8 mouse cellular contexts compared by ENCODE assay signal in genomic region chr3:9200156-9200555, GRCm38 (mm10).
DNase-seq lines count a peak whose midpoint lies in the region; ATAC-seq and TF ChIP-seq lines count a peak whose summit lies in the region.

No protein-coding gene starts in this region.

- no peaks in the 10 kb centered on the region for H3K9me3 ChIP-seq in hindbrain, embryonic 15.5 days
- no peaks in the 10 kb centered on the region for H3K9me3 ChIP-seq in hindbrain, embryonic 10.5 days
- no peaks in the 10 kb centered on the region for H3K9me3 ChIP-seq in heart, embryonic 16.5 days (replicated peaks; ENCODE audit: control insufficient read depth, low read length)
- H3K9me3 ChIP-seq in lung, embryonic 14.5 days (ENCODE audit: low read depth, low read length) = no peaks in the 10 kb centered on the region
- H3K9me3 ChIP-seq in kidney, embryonic 14.5 days (ENCODE audit: control insufficient read depth, low read length) = no peaks in the 10 kb centered on the region

- no peak for DNase-seq in hindbrain, embryonic 10.5 days (ENCODE audit: low spot score)
- peak; percentile 28 for DNase-seq in adrenal gland, postnatal 25 days
- peak; percentile 93 for DNase-seq in lung, embryonic 14.5 days
- DNase-seq in MN1 (ENCODE audit: low spot score) = no peak
- DNase-seq in gastrocnemius, postnatal 36 days = no peak

- no peak overlapping the region for H3K4me3 ChIP-seq in hindbrain, embryonic 15.5 days
- no peak overlapping the region for H3K4me3 ChIP-seq in hindbrain, embryonic 10.5 days
- H3K4me3 ChIP-seq in heart, embryonic 16.5 days (ENCODE audit: low read length) = no peak overlapping the region
- H3K4me3 ChIP-seq in lung, embryonic 14.5 days (ENCODE audit: low read depth, low read length) = no peak overlapping the region
- H3K4me3 ChIP-seq in kidney, embryonic 14.5 days (ENCODE audit: low read length) = no peak overlapping the region

- intact Hi-C loops in gastrocnemius, postnatal 36 days (cut with DNase I) = no loop called here

- H3K27ac ChIP-seq in hindbrain, embryonic 15.5 days (replicated peaks) = no peak overlapping the region
- no peak overlapping the region for H3K27ac ChIP-seq in hindbrain, embryonic 10.5 days
- H3K27ac ChIP-seq in heart, embryonic 16.5 days (ENCODE audit: low read length) = no peak overlapping the region
- H3K27ac ChIP-seq in lung, embryonic 14.5 days (ENCODE audit: low read depth) = no peak overlapping the region
- no peak overlapping the region for H3K27ac ChIP-seq in kidney, embryonic 14.5 days (ENCODE audit: low read depth, low read length)

- peak; percentile 71; the same call in 1 of the 2 replicates for ATAC-seq in hindbrain, embryonic 15.5 days (ENCODE audit: low FRiP score, low read depth)
- ATAC-seq in heart, embryonic 16.5 days (replicated peaks; ENCODE audit: extremely low read depth, insufficient read depth, low FRiP score) = peak; percentile 72; the same call in 1 of the 2 replicates
- peak; percentile 98 for ATAC-seq in lung, embryonic 14.5 days (ENCODE audit: insufficient read depth)
- no peak for ATAC-seq in kidney, embryonic 14.5 days (ENCODE audit: low FRiP score, low TSS enrichment)

- H3K27me3 ChIP-seq in hindbrain, embryonic 15.5 days = no peaks in the 10 kb centered on the region
- no peaks in the 10 kb centered on the region for H3K27me3 ChIP-seq in hindbrain, embryonic 10.5 days (ENCODE audit: insufficient read depth, poor library complexity, severe bottlenecking)
- no peaks in the 10 kb centered on the region for H3K27me3 ChIP-seq in heart, embryonic 16.5 days (ENCODE audit: control insufficient read depth, insufficient read depth, low read length)
- no peaks in the 10 kb centered on the region for H3K27me3 ChIP-seq in lung, embryonic 14.5 days (ENCODE audit: insufficient read depth, low read length)
- no peaks in the 10 kb centered on the region for H3K27me3 ChIP-seq in kidney, embryonic 14.5 days (ENCODE audit: control insufficient read depth, insufficient read depth, low read length)

- no peaks in the 10 kb centered on the region for H3K36me3 ChIP-seq in hindbrain, embryonic 15.5 days
- no peaks in the 10 kb centered on the region for H3K36me3 ChIP-seq in hindbrain, embryonic 10.5 days
- H3K36me3 ChIP-seq in heart, embryonic 16.5 days (ENCODE audit: control insufficient read depth, insufficient read depth) = no peaks in the 10 kb centered on the region
- no peaks in the 10 kb centered on the region for H3K36me3 ChIP-seq in lung, embryonic 14.5 days (ENCODE audit: insufficient read depth)
- no peaks in the 10 kb centered on the region for H3K36me3 ChIP-seq in kidney, embryonic 14.5 days (ENCODE audit: control insufficient read depth, insufficient read depth, low read length)

- WGBS in hindbrain, embryonic 15.5 days = 57% methylated on average over 5 of the region's 5 CpGs
- 89% methylated on average over 5 of the region's 5 CpGs for WGBS in hindbrain, embryonic 10.5 days
- WGBS in heart, embryonic 16.5 days = 37% methylated on average over 5 of the region's 5 CpGs
- WGBS in lung, embryonic 14.5 days = 37% methylated on average over 5 of the region's 5 CpGs
- WGBS in kidney, embryonic 14.5 days = 82% methylated on average over 5 of the region's 5 CpGs

- H3K9ac ChIP-seq in hindbrain, embryonic 15.5 days = no peak overlapping the region
- no peak overlapping the region for H3K9ac ChIP-seq in heart, embryonic 16.5 days (ENCODE audit: low read length)
- no peak overlapping the region for H3K9ac ChIP-seq in lung, embryonic 14.5 days
- H3K9ac ChIP-seq in kidney, embryonic 14.5 days (ENCODE audit: low read depth, low read length) = no peak overlapping the region

- no peak for TF ChIP-seq CTCF in lung, embryonic 14.5 days (IDR thresholded peaks at IDR 0.05; ENCODE audit: low read depth)

- no peak overlapping the region for H3K4me2 ChIP-seq in hindbrain, embryonic 15.5 days
- no peak overlapping the region for H3K4me2 ChIP-seq in heart, embryonic 16.5 days (ENCODE audit: low read depth, low read length)
- no peak overlapping the region for H3K4me2 ChIP-seq in lung, embryonic 14.5 days
- H3K4me2 ChIP-seq in kidney, embryonic 14.5 days (replicated peaks; ENCODE audit: low read depth, low read length) = no peak overlapping the region

- H3K4me1 ChIP-seq in hindbrain, embryonic 15.5 days (replicated peaks) = no peaks in the 10 kb centered on the region; the same call in 1 of the 2 replicates
- no peaks in the 10 kb centered on the region; the same call in 1 of the 2 replicates for H3K4me1 ChIP-seq in hindbrain, embryonic 10.5 days (replicated peaks)
- peaks cover 7% of the 10 kb centered on the region for H3K4me1 ChIP-seq in heart, embryonic 16.5 days (ENCODE audit: control insufficient read depth, insufficient read depth, low read length)
- H3K4me1 ChIP-seq in lung, embryonic 14.5 days (ENCODE audit: insufficient read depth) = no peaks in the 10 kb centered on the region
- H3K4me1 ChIP-seq in kidney, embryonic 14.5 days (ENCODE audit: control insufficient read depth, insufficient read depth, low read length) = no peaks in the 10 kb centered on the region

Comparison
In these comparisons a context has a peak if more than half of its experiments do, and no peak if none do; other contexts are left out.
1. DNase-seq: peak in adrenal gland, postnatal 25 days (single experiment) and lung, embryonic 14.5 days (single experiment); none in hindbrain, embryonic 10.5 days (single experiment), MN1 (single experiment) and gastrocnemius, postnatal 36 days (0 of 2).